Mouse (Mus musculus): ENCODE results near the gene Hecw2.

Gene Hecw2

GRCm38 (mm10) chr1:54194954-54195305, at the start of gene Hecw2:
Hecw2 (minus strand) TSS chr1:54195168.
- no peak for DNase-seq

GRCm38 (mm10) chr1:54242722-54243121, 47.8 kb upstream of the Hecw2 start:
- DNase-seq: no peak

DNA sequence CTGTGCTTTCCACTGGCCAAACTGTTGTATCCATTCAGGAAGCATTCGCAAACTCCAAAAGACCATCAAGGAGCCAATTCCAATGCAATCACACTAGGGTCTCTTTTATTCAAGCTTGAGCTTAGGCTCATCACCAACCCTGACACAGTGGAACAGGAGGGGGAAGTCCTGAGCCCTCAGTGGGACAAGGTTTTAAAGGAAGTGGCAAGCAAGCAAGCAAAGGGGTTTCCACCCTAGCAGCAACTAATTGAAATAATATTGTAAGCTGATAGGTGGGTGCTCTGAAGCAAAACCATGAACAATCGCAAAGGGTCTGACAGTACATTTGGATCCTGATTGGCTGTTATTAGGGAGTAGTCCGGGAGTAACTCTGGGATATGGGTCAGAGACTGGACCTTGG, 25.3 kb upstream of the Hecw2 start:
- DNase-seq: no peak

DNA sequence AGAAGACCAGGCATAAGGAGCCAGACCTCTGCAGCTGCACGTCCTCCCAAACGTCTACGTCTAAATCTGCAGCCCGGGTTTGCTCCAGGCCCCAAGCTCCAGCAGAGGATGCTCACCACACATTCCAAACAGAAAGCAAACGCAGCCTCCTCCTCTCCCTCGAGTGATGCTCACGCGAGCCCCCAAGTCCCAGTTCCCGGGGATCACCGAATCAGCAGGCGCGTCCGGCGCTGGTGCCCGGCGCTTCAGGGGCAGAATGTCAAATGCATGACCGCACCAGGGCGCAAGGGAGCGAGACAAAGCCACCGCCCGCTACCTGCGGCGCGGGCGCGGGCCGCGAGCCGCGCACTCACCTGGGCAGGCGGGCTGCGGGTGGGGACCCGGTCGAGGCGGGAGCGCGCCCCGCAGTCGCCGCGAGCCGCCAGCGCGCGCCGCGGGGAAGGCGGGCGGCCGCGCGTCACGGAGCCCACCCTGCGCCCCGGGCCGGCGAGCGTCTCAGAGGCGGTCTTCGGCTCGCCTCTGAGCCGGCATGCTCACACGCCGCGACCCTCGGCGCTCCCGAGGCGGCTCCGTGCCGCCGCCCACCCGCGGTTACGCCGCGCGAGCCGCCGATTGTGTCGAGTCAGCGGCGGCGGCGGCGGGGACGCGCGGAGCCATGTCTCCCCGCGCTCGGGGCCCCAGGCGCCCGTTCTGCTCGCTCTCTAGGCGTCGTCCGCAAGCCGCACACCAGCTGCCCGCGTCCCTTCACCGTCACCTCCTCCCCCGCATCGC, 600 bp downstream of the Hecw2 start:
- peak in 1 of 2 experiments; percentile 17 for DNase-seq

DNA sequence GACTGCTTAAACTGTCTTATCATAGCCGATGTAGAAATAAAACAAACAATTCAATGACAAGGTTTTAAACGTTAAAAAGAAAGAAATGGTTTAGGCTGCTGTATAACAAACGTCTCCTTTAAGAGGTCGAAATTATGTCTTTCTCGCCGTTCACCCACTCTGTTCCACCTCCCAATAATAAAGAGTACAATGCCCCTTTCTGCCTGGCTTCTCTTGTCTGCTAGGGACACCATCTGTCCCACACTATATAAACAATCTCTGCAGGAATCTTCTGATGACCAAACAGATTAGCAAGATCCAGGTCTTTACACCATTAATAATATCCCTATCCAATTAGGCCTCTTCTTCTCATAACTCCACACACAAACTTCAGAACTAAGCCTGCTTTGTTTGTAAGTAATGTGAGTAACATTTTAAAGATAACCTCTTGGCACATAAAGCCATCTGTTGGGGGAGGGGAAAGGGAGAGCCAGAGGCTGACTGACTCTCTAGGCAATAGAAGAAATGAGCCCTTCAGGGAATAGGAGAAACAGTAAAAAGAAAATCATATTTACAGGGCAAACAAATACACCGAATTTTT, 1.7 kb downstream of the Hecw2 start:
- no peak for DNase-seq

- no peak for DNase-seq
These were observed 7.4 kb downstream of the Hecw2 start for GRCm38 (mm10) chr1:54187579-54187978.

DNA sequence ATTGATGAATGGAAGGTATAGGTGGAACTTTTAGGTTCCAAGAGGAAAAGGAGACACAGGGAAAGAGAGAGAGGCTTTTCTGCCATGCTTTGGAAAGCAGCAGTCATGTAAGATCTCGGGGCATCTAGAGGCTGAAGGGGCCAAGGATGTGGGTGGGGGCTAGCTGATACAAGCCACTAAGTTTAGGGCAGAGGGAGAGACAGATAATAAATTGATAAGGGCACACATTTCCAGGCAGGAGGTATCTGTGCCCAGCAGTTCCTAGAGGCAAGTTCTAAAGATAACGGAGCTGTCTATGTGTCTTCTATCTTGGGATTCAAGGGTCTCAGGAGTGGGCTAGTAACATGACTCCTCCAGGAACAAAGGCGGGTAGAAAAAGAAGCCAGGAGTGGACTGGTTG, 8.6 kb downstream of the Hecw2 start:
- no peak for DNase-seq

DNA sequence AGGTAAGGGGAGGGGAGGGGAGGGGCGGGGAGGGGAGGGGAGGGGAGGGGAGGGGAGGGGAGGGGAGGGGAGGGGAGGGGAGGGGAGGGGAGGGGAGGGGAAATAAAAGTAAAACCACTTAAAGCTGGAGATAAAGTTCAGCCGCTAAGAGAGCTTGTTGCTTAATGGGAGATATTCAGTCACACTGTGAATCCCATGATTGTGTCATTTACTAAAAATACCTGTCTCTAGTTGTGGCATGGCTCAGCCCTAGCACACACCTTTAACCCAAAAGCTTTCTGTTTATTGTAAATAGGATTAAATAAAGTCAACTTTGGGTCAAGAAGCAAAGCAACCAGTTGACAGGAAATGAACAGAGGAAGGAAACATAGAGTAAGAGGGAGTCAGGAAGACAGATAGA, 14.3 kb downstream of the Hecw2 start:
- DNase-seq: no peak

DNA sequence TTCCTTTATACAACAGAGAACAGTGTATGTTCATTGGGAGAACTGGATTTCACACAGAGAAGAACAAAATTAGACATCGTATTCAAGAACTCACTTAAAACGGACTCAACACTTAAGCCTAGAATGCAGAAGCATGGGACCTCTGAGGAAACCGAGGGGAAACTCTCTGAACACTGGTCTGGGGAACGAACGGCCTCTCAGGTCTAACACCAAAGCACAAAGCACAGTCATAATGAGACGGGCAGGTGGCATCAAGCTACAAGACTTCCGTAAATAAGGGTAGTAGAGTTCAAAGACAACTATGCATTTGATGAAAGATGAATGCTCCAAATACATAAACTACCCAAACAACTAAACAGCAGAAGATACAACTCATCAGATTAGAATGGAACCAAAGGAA, 15.8 kb downstream of the Hecw2 start:
- DNase-seq: no peak

GRCm38 (mm10) chr1:54176592-54176991, 18.4 kb downstream of the Hecw2 start:
- DNase-seq: no peak

GRCm38 (mm10) chr1:54168014-54168413, 27.0 kb downstream of the Hecw2 start:
- DNase-seq: no peak

DNA sequence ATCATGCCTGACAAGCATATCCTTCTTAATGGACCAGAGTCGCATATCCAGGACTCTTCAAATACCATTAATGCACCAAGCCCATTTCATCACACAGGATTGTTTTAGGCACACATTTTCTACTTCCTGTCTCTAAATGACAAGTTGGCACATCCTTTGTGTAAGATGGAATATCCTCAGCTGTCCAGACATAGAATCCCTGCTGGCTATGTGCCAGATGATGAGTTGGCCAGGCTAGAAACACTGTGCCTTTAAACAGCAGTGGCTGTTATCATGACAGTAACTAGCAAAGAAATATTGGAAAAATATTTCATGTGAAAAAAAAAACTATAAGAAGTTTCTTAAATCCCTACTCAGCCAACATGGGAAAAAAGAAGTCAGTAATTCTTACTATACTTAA, 35.4 kb downstream of the Hecw2 start:
- DNase-seq: no peak

DNA sequence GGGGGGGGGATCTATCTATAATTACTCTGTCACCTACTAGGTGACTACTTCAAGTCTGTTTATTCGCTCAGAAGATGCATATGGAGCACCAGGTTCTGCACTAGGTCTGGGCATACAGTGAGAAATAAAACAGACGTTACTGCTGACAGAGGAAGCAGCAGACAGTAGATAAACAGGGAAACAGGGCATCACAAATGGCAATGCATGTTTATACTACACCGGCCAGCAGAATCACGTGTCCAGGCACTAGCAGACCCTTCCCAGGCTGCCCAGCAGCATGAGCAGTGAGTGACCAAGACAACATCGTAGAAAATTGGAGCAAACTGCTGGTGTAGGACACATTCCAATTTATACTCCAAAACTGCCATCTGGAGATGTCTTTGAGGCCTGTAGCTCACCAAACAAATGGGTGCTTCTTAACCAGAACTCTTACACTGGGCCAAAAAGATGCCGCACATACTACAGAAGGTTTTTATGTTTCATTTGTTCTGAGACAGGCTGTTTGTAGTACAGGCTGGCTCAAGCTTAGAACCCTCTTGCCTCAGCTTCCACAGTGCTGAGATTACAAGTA, 41.7 kb downstream of the Hecw2 start:
- DNase-seq: no peak

DNA sequence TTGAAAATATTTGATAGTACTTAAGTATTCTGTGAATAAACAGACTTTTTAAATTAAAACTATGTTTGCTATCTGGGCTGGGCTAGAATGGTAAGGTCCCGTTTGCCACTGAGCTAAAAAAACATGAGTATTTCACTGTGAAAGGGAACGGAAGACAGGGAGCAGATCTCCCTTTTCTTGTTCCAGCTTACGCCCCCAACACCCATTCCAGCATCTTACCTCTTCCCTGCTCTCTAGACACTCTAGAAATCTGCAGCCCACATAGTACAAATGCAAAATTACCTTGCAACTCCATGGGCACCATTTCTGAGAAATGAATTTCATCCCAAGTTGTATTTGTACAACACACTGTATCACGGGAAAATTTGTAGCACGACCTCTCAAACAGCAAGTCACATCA, 49.9 kb downstream of the Hecw2 start:
- DNase-seq: no peak

- DNase-seq: no peak
These were observed 61.0 kb downstream of the Hecw2 start for GRCm38 (mm10) chr1:54133802-54134436.

DNA sequence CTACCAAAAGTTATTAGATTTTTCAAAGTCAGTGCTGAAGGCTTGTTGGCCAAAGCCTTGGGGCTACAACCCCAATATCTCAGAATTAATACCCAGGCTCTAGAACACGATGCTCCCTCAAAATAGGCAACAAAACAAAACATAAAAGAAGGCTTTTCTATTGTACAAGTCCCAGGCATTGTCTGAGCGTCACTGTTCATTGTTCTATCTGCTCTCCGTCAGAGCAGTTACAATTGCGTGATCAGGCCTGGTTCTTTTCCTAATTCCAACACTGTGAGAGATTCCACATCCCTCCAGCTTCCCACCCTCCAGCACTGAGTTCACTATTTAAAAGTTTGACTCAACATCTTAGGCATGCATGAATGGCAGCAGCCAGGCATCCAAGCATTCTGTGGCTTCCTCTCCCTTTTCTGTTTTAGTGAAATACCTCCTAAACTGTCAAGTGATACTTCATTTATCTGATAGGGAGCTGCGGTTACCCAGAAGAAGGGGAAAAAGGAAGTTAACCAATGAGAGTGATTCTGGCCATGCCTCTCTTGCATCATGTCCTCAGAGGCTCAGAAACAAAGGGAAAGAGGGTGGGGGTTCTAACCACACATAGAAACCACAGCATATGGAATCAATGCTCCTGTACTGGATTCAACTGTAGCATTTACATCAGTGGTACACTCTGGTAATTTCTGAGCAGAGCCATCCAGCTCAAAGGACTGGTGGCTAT, 66.1 kb downstream of the Hecw2 start:
- no peak for DNase-seq

GRCm38 (mm10) chr1:54126991-54127742, 67.8 kb downstream of the Hecw2 start:
- DNase-seq: no peak

DNA sequence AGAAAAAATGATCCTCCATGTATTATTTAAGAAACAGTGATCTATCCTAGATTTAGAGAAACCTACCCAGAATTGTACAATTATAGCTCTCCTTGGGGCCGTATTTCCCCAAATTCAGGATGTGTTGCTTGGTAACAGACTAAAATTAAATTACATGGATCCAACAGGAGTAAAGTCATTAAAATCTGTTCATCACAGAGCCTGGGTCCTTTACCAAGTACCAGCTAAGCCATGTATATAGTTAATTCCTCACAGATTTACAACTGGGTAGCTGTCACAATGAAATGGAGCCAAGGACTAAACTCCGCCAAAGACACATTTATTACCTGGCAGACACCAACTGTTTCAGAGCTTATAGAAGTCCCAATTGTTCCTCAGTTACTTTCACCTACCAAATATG, 72.4 kb downstream of the Hecw2 start:
- DNase-seq: no peak

- DNase-seq: no peak
These were observed 73.8 kb downstream of the Hecw2 start for GRCm38 (mm10) chr1:54121071-54121730.

- DNase-seq: no peak
These were observed 75.2 kb downstream of the Hecw2 start for GRCm38 (mm10) chr1:54119638-54120320.

GRCm38 (mm10) chr1:54118342-54118973, 76.5 kb downstream of the Hecw2 start:
- no peak for DNase-seq

Measured in kidney, adult 8-10 months (tissue).